Mouse (Mus musculus): ENCODE results near the gene Olfr693.
"Not testable (repeated sequence)": the region's sequence is repeated elsewhere in the genome, so short reads cannot be mapped to it uniquely, and the experiment has no call there.

Gene Olfr693
- long read RNA-seq, experiment 1: 0 reads
- long read RNA-seq, experiment 2: 0 reads

GRCm38 (mm10) chr7:106680484-106680883 is at the start of gene Olfr693:
Gene Olfr693, minus strand, starts transcription at chr7:106680584.
- intact Hi-C loops (cut with DNase I): no loop called here

- intact Hi-C loops (cut with DNase I): not testable (repeated sequence)
These were observed 45.3 kb upstream of the Olfr693 start for GRCm38 (mm10) chr7:106725654-106726053.

GRCm38 (mm10) chr7:106716296-106716695 is 35.9 kb upstream of the Olfr693 start, which contains the start of gene Olfr695:
Gene Olfr695, minus strand, starts transcription at chr7:106716396.
- intact Hi-C loops (cut with DNase I): no loop called here

- intact Hi-C loops (cut with DNase I): no loop called here
These were observed 31.1 kb upstream of the Olfr693 start for GRCm38 (mm10) chr7:106711463-106711862.

- intact Hi-C loops (cut with DNase I): not testable (repeated sequence)
These were observed 27.3 kb upstream of the Olfr693 start for GRCm38 (mm10) chr7:106707705-106708104.

GRCm38 (mm10) chr7:106696891-106697290 is 16.5 kb upstream of the Olfr693 start:
- intact Hi-C loops (cut with DNase I): no loop called here

GRCm38 (mm10) chr7:106692976-106693375 is 12.6 kb upstream of the Olfr693 start:
- intact Hi-C loops (cut with DNase I): no loop called here

- intact Hi-C loops (cut with DNase I): no loop called here
These were observed 11.3 kb upstream of the Olfr693 start, which contains the start of gene Olfr694 for GRCm38 (mm10) chr7:106691714-106692113. Gene Olfr694, minus strand, starts transcription at chr7:106691814.

GRCm38 (mm10) chr7:106685382-106685781 is 5.0 kb upstream of the Olfr693 start:
- intact Hi-C loops (cut with DNase I): no loop called here

GRCm38 (mm10) chr7:106652344-106652652 is 28.1 kb downstream of the Olfr693 start:
- intact Hi-C loops (cut with DNase I): no loop called here

GRCm38 (mm10) chr7:106651555-106652343 is 28.6 kb downstream of the Olfr693 start:
- intact Hi-C loops (cut with DNase I): no loop called here

GRCm38 (mm10) chr7:106649774-106650173 is 30.6 kb downstream of the Olfr693 start:
- intact Hi-C loops (cut with DNase I): no loop called here

- intact Hi-C loops (cut with DNase I): no loop called here
These were observed 35.1 kb downstream of the Olfr693 start for GRCm38 (mm10) chr7:106645261-106645660.

- intact Hi-C loops (cut with DNase I): no loop called here
These were observed 36.0 kb downstream of the Olfr693 start for GRCm38 (mm10) chr7:106644222-106644870.

GRCm38 (mm10) chr7:106640839-106641238 is 39.5 kb downstream of the Olfr693 start:
- intact Hi-C loops (cut with DNase I): no loop called here

- intact Hi-C loops (cut with DNase I): no loop called here
These were observed 44.8 kb downstream of the Olfr693 start for GRCm38 (mm10) chr7:106635560-106635959.

Measured in adrenal gland (tissue).